Mouse (Mus musculus): Measurements from ENCODE around the gene Cacna2d3. TPM values are rescaled to one million over a fixed set of nuclear protein-coding genes. Genes with fewer than 3 reads are reported as not detected.
A peak's percentile ranks its signal among the peaks of the same experiment; 100 is the strongest.

The Cacna2d3 gene
- total RNA-seq, 2 experiments from 2014 or later, result 59.3 to 61.7 TPM

DNA sequence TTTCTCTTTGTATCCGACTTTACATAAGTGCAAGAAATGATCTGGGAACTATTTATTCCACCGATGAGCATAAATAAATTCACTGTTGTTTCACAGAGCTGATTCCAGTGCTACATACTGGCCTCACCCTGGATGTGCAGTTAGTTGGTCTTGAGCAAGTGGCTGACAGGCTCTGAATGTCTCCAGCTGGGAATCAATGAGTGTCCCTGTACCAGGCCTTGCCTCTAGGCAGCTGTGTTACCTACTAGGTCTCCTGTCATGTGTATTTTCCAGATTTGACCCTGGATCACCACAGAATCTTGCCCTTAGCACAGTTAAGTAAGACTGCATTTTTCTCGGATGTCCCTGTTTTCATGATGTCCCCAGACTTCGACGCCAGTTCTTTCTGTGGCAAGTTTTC is 851.3 kb downstream of the Cacna2d3 start:
- intact Hi-C loops (cut with DNase I), result no loop called here
- DNase-seq, result no peak

DNA sequence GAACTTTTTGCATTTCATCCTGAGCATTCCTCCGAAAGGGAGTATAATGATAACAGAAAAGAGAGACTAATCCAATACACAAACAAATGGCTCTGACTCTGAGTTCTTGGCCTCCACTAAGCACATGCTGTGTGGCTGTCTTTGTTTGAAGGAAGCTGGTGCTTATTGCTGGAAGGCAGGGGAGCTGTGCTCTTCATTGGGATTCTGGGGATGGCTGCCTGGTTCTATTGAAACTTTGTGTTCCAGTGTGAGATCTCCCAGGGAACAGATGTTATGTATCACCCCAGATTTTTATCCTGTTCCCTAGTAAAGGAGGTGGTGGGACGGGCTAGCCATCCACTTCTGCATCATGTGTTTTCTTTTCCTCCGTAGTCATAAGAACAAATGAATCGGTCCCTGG is 856.7 kb downstream of the Cacna2d3 start:
- DNase-seq, result peak; percentile 28
- intact Hi-C loops (cut with DNase I), result no loop called here

DNA sequence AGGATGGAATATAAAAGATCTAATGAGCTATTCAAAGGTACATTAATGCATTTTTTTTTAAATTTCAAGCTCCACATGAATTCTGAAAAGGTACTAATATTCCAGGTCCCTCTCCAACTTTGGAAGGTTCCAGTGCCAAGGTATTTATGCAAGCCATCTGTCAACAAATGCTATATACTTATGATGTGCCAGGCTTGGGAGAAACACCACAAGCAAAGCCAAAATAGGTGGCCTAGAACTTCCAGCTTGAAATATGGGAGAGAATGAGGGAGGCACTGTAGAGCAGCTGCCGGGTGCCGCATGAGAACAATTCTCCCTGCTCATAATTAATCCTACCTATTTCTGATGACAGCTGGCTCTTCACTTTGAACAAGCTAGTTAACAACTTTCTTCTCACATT is 860.5 kb downstream of the Cacna2d3 start:
- intact Hi-C loops (cut with DNase I), result no loop called here
- DNase-seq, result no peak

Other genes starting within 250 kb of the Cacna2d3 start
- 100 to 1,000 TPM; 105 to 123 TPM for gene Selenok, start 246.4 kb upstream of the Cacna2d3 start, total RNA-seq (2021)